Mouse (Mus musculus): ENCODE measurements at regions not wholly inside any gene's neighbourhood (a gene's known extent, or its start where the extent isn't known, plus 50 kb on each side); places are given as distances from the start of the nearest gene placed in this dataset.

DNA sequence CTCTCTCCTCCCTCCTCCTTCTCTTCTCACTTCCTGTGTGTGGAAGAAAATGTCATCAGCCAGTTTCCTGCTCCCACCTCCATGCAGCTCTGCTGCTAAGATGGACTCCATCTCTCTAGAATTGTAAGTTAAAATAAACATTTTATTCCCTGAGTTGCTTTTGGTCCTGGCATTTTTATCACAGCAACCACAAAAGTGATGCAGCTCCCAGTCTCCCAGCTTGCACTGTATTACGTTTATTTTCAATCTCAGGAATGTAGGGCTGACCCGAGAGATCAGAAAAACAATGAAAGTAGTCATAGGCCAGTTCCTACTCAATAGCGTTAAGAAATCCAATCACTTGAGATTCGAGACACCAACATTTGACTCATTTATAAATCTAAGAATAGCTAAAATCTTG, 106.0 kb upstream of the 1700056E22Rik start:
- TF ChIP-seq POLR2A (IDR thresholded peaks at IDR 0.05; ENCODE audit: borderline replicate concordance, control insufficient read depth, low read depth, low read length) (no peak), CTCF (IDR thresholded peaks at IDR 0.05; ENCODE audit: control insufficient read depth, insufficient read depth, low read length) (no peak)

Data from bone marrow, adult 2 months (tissue).